Mouse (Mus musculus): ENCODE data around the gene Cdk11b. TPM values are rescaled to one million over a fixed set of nuclear protein-coding genes. Genes with fewer than 3 reads are reported as not detected.

The Cdk11b gene
- polyA plus RNA-seq (2014; fragmentation: Illumina TruSeq; extraction: RNeasy Lipid Tissue Mini Kit (QIAGEN cat#74804); ENCODE audit: low read depth, low replicate concordance): 73.4 TPM

DNA sequence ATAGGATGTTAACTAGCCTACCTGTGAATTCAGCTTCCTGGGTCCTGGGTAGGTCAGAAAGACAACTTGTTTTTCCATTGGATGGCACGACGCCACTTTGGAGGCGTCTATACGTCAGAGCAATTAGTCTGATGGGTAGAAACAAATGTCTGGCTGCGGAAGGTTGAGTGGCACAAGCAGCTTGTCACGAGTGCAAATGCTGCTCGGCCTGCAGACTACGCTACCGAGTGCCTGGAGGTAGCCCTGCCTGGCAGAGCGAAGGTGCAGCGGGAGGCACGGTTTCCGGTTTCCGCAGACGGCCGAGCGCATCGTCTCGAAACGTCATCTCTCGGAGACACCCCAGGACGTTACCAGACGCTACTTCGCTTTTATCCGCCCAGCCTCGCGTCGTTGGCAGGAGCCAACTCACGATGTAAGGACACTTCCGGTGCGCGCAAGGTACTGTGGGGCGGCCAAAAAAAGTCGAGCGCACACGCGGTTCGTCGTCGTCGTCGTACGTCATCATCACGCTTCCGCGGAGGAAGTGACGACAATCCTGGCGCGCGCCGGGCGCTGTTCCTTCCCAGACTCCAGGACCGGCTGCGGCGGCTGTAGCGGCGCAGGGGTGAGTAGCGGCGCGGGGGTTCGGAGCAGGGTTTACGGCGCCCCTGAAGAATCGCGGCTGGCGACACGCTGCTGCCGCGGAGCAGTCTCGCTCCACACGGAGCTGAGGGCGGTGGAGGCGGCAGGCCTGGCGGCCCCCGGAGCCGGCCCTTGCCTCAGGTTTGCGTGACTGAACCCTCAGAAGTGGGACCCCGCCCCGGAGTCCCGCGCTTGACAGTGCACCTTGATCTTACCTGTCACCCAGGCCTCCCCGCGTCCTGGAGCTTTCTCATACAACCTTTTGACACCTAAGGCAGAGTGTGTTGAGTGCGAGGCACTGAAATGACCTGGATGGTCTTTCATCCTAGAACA is at the start of gene Cdk11b:
TSS of gene Cdk11b (plus strand) at position 517 of the 954 bp plus-strand sequence.

DNA sequence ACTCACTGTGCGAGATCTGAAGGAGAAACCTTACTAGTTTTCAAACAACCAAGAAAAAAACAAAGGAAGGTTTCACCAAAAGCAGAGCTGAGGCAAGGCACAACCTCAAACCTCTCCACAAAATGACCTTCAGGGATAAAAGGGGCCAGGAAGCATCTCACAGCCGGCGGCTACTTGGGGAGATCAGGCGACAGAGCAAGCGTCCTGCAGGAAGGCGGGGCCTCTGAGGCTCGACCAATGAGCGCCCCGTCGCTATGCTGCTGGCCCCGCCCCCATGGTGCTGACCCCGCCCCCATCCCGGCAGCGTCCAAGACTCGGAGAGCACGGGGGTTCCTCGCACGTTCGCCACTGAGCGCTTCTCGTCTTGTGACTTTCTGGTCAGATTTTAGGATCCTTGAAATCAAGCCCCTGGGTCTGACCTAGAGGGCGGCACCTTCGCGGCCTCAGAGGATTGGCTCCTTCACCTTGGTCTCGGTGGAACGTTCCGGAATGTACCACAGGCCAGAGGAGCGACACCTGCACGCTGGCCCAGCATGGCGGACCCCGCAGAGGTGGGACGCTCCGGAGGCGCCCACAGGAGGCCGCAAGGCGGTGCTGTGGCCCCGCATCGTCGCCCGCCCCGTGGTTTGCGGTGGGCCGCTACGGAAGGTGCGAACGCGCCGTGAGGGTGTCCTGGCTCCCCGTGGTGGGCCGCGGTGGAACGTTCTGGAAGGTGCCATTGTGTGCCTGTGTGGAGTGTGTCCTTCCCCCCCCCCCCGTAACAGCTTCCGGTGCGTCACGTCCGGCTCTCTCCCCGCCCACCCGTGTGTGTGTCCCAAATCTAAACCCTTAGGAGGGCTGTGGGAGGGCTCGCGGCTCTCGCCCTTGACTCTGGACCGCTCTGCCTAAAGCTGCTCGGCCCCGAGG is 23.3 kb upstream of the Cdk11b start, which contains the start of gene Slc35e2:
TSS of gene Slc35e2 (plus strand) at position 326 of the 906 bp plus-strand sequence.

DNA sequence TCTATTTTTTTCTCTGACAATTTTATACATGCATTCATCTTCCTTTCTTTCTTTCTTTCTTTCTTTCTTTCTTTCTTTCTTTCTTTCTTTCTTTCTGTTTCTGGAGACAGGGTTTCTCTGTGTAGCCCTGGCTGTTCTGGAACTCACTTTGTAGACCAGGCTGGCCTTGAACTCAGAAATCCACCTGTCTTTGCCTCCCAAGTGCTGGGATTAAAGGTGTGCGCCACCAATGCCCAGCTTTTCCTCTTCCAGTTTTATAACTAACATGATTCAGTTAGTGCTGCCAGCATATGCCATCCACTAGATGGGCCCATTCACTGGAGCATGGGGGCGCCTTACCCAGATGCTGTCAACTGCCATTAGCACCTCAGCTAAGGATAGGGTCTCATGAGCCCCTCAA is 20.7 kb downstream of the Cdk11b start, which contains the start of gene Gm10563:
TSS of gene Gm10563 (minus strand) at position 101 of the 400 bp plus-strand sequence.

DNA sequence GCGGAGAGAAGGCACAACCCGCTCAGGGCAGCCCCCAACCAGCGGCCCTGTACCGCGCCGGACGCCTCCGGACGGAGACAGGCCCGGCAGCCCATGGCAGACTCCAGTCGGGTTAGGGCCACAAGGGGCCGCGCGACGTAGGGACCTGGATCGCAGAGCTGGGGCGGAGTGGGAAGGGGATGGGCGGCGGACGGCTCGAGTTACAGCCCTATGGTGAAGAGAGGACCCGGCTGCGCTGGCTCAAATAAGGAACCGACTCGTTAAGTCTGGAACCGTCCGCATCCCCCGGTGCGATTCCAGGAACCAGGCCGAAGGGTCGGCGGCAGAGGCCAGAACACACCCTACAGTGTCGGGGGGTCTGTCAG is 28.4 kb downstream of the Cdk11b start, which contains the start of gene Mmp23:
TSS of gene Mmp23 (minus strand) at position 299 of the 365 bp plus-strand sequence.

DNA sequence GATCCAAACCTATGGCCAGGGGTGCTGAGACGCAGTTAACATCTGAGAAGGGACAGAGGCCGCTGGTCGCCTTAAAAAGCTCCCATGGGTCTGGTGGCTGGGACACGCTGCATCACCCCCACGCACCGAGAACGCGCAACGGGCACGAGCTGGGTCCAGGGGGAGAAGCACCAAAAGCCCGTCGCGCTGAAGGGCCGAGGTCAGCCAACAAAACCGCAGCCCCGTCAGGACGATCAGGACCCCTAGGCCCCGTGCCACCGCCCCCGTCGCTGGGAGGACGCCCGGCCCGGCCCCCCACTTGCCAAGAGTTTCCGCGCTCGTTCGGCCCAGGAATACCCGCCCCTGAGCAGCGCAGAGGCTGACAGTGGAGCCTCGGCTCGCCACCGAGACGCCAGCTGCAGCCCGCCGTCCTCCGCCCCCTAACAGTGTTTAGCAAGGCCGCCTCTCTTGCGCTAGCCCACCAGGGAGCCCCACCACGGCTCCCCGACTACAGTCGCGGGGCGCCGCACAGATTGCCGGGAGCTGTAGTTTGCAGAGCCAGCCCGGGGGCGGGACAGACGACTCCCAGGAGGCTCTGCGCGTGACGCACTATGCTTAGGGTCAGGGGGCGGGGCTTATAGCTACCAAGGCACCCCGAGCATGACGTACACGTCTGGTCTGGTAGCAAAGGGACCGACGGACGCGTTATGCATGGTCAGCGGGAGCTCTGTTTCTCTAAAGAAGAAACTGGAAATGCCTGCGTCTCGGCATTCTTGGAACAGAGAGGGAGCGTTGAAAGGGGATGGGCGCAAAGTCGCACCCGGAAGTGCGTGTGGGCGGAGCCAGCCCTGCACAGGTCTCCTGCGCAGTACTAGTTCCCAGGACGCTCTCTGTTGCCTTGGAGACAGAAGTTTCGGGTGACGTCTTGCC is 44.3 kb downstream of the Cdk11b start, which contains the start of gene Mib2:
TSS of gene Mib2 (minus strand) at position 510 of the 909 bp plus-strand sequence.

DNA sequence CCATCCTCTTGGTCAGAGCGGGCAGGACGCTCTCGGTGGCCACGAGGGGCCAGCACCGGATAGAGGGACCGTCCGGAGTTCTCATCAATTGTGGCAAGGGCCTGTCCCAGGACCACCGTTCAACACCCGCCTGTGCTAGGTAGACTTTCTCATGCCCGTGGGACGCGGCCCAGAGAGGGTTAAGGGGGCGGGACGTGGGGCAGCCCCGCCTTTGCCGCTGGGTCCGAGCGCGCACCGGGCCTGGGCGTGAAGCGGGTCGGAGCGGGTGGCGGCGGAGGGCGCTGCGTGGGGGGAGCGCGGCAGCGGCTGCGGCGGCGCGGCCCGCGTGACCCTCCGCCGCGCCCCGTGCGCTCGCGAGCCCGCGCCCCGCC is 69.4 kb downstream of the Cdk11b start, which contains the start of gene Fndc10:
TSS of gene Fndc10 (plus strand) at position 232 of the 371 bp plus-strand sequence.

Other genes with a start within 250 kb of the Cdk11b start
- not detected for gene Gabrd, start 226.7 kb upstream of the Cdk11b start, polyA plus RNA-seq (2014; fragmentation: Illumina TruSeq; extraction: RNeasy Lipid Tissue Mini Kit (QIAGEN cat#74804); ENCODE audit: low read depth, low replicate concordance)
- gene Cfap74, start 215.7 kb upstream of the Cdk11b start, polyA plus RNA-seq (2014; fragmentation: Illumina TruSeq; extraction: RNeasy Lipid Tissue Mini Kit (QIAGEN cat#74804); ENCODE audit: low read depth, low replicate concordance): 24.6 TPM
- gene Tmem52, start 155.7 kb upstream of the Cdk11b start, polyA plus RNA-seq (2014; fragmentation: Illumina TruSeq; extraction: RNeasy Lipid Tissue Mini Kit (QIAGEN cat#74804); ENCODE audit: low read depth, low replicate concordance): not detected
- gene Gnb1, start 133.5 kb upstream of the Cdk11b start, polyA plus RNA-seq (2014; fragmentation: Illumina TruSeq; extraction: RNeasy Lipid Tissue Mini Kit (QIAGEN cat#74804); ENCODE audit: low read depth, low replicate concordance): 78.4 TPM
- gene Nadk, start 62.5 kb upstream of the Cdk11b start, polyA plus RNA-seq (2014; fragmentation: Illumina TruSeq; extraction: RNeasy Lipid Tissue Mini Kit (QIAGEN cat#74804); ENCODE audit: low read depth, low replicate concordance): 20.0 TPM
- gene Slc35e2, start 23.4 kb upstream of the Cdk11b start, polyA plus RNA-seq (2014; fragmentation: Illumina TruSeq; extraction: RNeasy Lipid Tissue Mini Kit (QIAGEN cat#74804); ENCODE audit: low read depth, low replicate concordance): 5.4 TPM
- gene Gm10563, start 20.6 kb downstream of the Cdk11b start, polyA plus RNA-seq (2014; fragmentation: Illumina TruSeq; extraction: RNeasy Lipid Tissue Mini Kit (QIAGEN cat#74804); ENCODE audit: low read depth, low replicate concordance): not detected
- 0.27 TPM for gene Mmp23, start 28.5 kb downstream of the Cdk11b start, polyA plus RNA-seq (2014; fragmentation: Illumina TruSeq; extraction: RNeasy Lipid Tissue Mini Kit (QIAGEN cat#74804); ENCODE audit: low read depth, low replicate concordance)
- gene Mib2, start 44.3 kb downstream of the Cdk11b start, polyA plus RNA-seq (2014; fragmentation: Illumina TruSeq; extraction: RNeasy Lipid Tissue Mini Kit (QIAGEN cat#74804); ENCODE audit: low read depth, low replicate concordance): 1.5 TPM
- not detected for gene Fndc10, start 69.5 kb downstream of the Cdk11b start, polyA plus RNA-seq (2014; fragmentation: Illumina TruSeq; extraction: RNeasy Lipid Tissue Mini Kit (QIAGEN cat#74804); ENCODE audit: low read depth, low replicate concordance)
- 45.1 TPM for gene Ssu72, start 79.9 kb downstream of the Cdk11b start, polyA plus RNA-seq (2014; fragmentation: Illumina TruSeq; extraction: RNeasy Lipid Tissue Mini Kit (QIAGEN cat#74804); ENCODE audit: low read depth, low replicate concordance)
- gene Tmem240, start 109.9 kb downstream of the Cdk11b start, polyA plus RNA-seq (2014; fragmentation: Illumina TruSeq; extraction: RNeasy Lipid Tissue Mini Kit (QIAGEN cat#74804); ENCODE audit: low read depth, low replicate concordance): not detected
- gene Atad3a, start 136.2 kb downstream of the Cdk11b start, polyA plus RNA-seq (2014; fragmentation: Illumina TruSeq; extraction: RNeasy Lipid Tissue Mini Kit (QIAGEN cat#74804); ENCODE audit: low read depth, low replicate concordance): 1.5 TPM
- gene Vwa1, start 149.8 kb downstream of the Cdk11b start, polyA plus RNA-seq (2014; fragmentation: Illumina TruSeq; extraction: RNeasy Lipid Tissue Mini Kit (QIAGEN cat#74804); ENCODE audit: low read depth, low replicate concordance): 0.57 TPM
- gene Tmem88b, start 161.0 kb downstream of the Cdk11b start, polyA plus RNA-seq (2014; fragmentation: Illumina TruSeq; extraction: RNeasy Lipid Tissue Mini Kit (QIAGEN cat#74804); ENCODE audit: low read depth, low replicate concordance): 1.7 TPM
- gene Ankrd65, start 165.6 kb downstream of the Cdk11b start, polyA plus RNA-seq (2014; fragmentation: Illumina TruSeq; extraction: RNeasy Lipid Tissue Mini Kit (QIAGEN cat#74804); ENCODE audit: low read depth, low replicate concordance): not detected
- 131 TPM for gene Mrpl20, start 178.0 kb downstream of the Cdk11b start, polyA plus RNA-seq (2014; fragmentation: Illumina TruSeq; extraction: RNeasy Lipid Tissue Mini Kit (QIAGEN cat#74804); ENCODE audit: low read depth, low replicate concordance)
- gene Ccnl2, start 187.6 kb downstream of the Cdk11b start, polyA plus RNA-seq (2014; fragmentation: Illumina TruSeq; extraction: RNeasy Lipid Tissue Mini Kit (QIAGEN cat#74804); ENCODE audit: low read depth, low replicate concordance): 32.1 TPM
- 6.5 TPM for gene Aurkaip1, start 206.4 kb downstream of the Cdk11b start, polyA plus RNA-seq (2014; fragmentation: Illumina TruSeq; extraction: RNeasy Lipid Tissue Mini Kit (QIAGEN cat#74804); ENCODE audit: low read depth, low replicate concordance)
- gene Mxra8, start 214.8 kb downstream of the Cdk11b start, polyA plus RNA-seq (2014; fragmentation: Illumina TruSeq; extraction: RNeasy Lipid Tissue Mini Kit (QIAGEN cat#74804); ENCODE audit: low read depth, low replicate concordance): 91.8 TPM
- gene Dvl1, start 222.5 kb downstream of the Cdk11b start, polyA plus RNA-seq (2014; fragmentation: Illumina TruSeq; extraction: RNeasy Lipid Tissue Mini Kit (QIAGEN cat#74804); ENCODE audit: low read depth, low replicate concordance): 6.2 TPM
- 0.18 TPM for gene Tas1r3, start 238.5 kb downstream of the Cdk11b start, polyA plus RNA-seq (2014; fragmentation: Illumina TruSeq; extraction: RNeasy Lipid Tissue Mini Kit (QIAGEN cat#74804); ENCODE audit: low read depth, low replicate concordance)
- 60.8 TPM for gene Cptp, start 244.6 kb downstream of the Cdk11b start, polyA plus RNA-seq (2014; fragmentation: Illumina TruSeq; extraction: RNeasy Lipid Tissue Mini Kit (QIAGEN cat#74804); ENCODE audit: low read depth, low replicate concordance)
- 2.4 TPM for gene Ints11, start 244.7 kb downstream of the Cdk11b start, polyA plus RNA-seq (2014; fragmentation: Illumina TruSeq; extraction: RNeasy Lipid Tissue Mini Kit (QIAGEN cat#74804); ENCODE audit: low read depth, low replicate concordance)

Data from testis, adult 10 weeks (tissue).